Mouse (Mus musculus): ENCODE data around the gene Gcnt2. TPM values are rescaled to one million over a fixed set of nuclear protein-coding genes. Genes with fewer than 3 reads are reported as not detected.

Gcnt2 gene
- not detected for total RNA-seq (2023)

DNA sequence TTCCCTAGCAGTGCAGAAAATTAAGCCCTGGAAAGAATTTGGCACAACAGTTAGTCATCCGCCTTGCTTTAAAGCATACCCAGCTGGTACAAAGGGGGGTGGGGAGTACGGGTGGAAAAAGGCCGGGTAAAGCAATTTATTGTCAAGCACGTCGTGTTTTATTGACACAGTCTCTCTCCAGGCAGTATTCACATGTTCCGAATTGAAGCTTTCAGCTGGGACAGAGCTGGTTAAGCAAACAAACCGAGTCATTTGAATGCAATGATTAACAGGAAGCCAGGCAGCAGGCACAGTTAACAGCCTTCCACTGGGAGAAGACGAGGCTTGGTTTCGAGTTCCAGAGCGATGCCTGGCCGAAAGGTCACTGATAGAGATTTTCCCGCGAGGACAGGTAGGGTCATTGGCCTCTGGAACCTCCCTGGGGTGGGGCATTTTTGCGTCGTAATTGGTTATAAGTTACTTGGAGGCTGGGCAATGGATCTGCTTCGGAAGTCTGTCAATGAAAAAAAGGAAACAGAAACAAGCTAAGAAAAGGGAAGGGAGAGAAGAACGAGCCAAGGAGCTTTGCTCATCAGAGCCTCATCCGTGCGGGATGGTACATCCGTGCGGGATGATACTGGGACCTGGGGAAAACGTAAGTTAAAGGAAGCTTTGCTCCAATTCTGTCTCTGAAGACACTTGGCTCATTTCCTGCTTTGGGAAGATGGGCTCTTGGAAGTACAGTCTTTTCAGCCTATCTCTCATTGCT, at the start of gene Gcnt2:
Gcnt2 (plus strand) TSS at position 103 of the 748 bp plus-strand sequence.

DNA sequence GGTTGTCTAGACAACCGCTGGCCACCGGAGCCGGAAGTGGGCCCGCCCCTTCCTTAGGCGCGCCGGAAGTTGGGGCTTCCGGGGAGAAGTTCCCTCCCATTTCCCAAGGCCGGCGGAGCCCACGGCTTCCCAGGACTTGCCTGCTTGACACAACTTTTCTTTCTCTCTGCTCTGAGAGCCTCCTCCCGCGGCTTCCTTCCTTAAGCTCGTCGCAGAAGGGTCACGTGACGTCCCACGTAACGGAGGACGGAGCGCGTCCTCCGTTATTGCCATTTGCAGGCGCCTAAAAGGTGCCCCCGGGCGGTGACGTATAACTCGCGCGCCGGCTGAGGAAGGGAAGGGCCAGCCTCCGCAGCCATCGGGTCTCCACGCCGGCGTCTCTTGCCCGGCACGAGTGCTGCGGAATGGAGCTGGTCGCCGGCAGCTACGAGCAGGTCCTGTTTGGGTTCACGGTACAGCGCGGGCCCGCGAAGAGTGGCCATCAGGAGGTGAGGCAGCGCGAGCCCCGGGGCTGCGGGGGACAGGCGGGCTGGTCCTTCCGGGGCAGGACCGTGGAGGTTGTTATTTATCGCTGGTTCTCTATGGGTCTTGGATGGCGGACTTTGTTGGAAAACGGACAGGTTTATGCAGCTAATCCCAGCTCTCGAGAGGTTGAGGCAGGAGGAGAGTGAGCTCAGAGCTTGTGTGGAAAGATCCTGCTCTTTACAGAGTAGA, 141.5 kb downstream of the Gcnt2 start, which contains the start of gene Pak1ip1:
Pak1ip1 (plus strand) TSS at position 98 of the 714 bp plus-strand sequence.

Other genes starting within 250 kb of the Gcnt2 start
- gene Tfap2a, start 121.4 kb upstream of the Gcnt2 start, total RNA-seq (2023), result not detected
- gene Pak1ip1, start 141.3 kb downstream of the Gcnt2 start, total RNA-seq (2023), result 10 to 100 TPM; 65.1 to 65.5 TPM
- gene Tmem14c, start 156.5 kb downstream of the Gcnt2 start, total RNA-seq (2023), result 10 to 100 TPM; 35.1 to 39.9 TPM
- not detected for gene Mak, start 220.0 kb downstream of the Gcnt2 start, total RNA-seq (2023)

Measured in B cell, adult 67 days (primary cell).